Mouse (Mus musculus) thymus, adult 2 months (tissue): Measurements from ENCODE around the gene Rsph14. TPM values are rescaled to one million over a fixed set of nuclear protein-coding genes. Genes with fewer than 3 reads are reported as not detected.
A peak's percentile ranks its signal among the peaks of the same experiment; 100 is the strongest.

Experiments used
- DNase-seq: peaks from one replicate; pipeline ENCODE4 v3.0.0; 2021
- H3K27ac ChIP-seq: fragments of 200-500 bp; 2 replicates; pipeline ENCODE4 v1.5.1; 2012; ENCODE audit warnings: low read length, control low read depth; ENCODE audit not compliant: control insufficient read depth, insufficient read depth
- H3K27me3 ChIP-seq: fragments of 200-500 bp; 2 replicates; pipeline ENCODE4 v1.6.1; 2012; ENCODE audit warnings: mild to moderate bottlenecking, low read length, moderate library complexity, mixed read lengths; ENCODE audit not compliant: control insufficient read depth, insufficient read depth
- H3K36me3 ChIP-seq: fragments of 200-500 bp; 2 replicates; pipeline ENCODE4 v1.6.1; 2012; ENCODE audit warnings: mild to moderate bottlenecking, low read length, moderate library complexity; ENCODE audit not compliant: control insufficient read depth, insufficient read depth
- H3K4me1 ChIP-seq: fragments of 200-500 bp; replicated peaks from 2 replicates; pipeline ENCODE4 v1.6.1; 2012; ENCODE audit warnings: low read length; ENCODE audit not compliant: control insufficient read depth, insufficient read depth
- H3K4me3 ChIP-seq: fragments of 200-500 bp; 2 replicates; pipeline ENCODE4 v1.5.1; 2012; ENCODE audit warnings: mild to moderate bottlenecking, low read length, control low read depth, moderate library complexity; ENCODE audit not compliant: control insufficient read depth, insufficient read depth
- CTCF ChIP-seq: fragments of 200-500 bp; IDR thresholded peaks from 2 replicates; pipeline ENCODE4 v1.5.1; 2012; ENCODE audit warnings: mild to moderate bottlenecking, control low read depth, low read length, moderate library complexity, borderline replicate concordance; ENCODE audit not compliant: control insufficient read depth, poor library complexity, insufficient read depth; ENCODE audit errors: extremely low read depth
- POLR2A ChIP-seq: fragments of 200-500 bp; IDR thresholded peaks from 2 replicates; pipeline ENCODE4 v1.6.1; 2012; ENCODE audit warnings: mild to moderate bottlenecking, low read length, control low read depth, moderate library complexity; ENCODE audit not compliant: control insufficient read depth, poor library complexity, insufficient read depth; ENCODE audit errors: extremely low read depth
- WGBS: fragments of 180-500 bp; shearing (Covaris S2); methylation state at CpG from one replicate; pipeline ENCODE4 v1.1.7; 2018; 5-methylcytosine and 5-hydroxymethylcytosine counted together
- polyA plus RNA-seq: library from polyadenylated mRNA; depleted of rRNA; stranded (reverse); fragments of >200 nt; gene quantifications from 2 replicates; pipeline ENCODE4 v1.2.3, GENCODE M21; 2012; rRNA removed

The Rsph14 gene
- polyA plus RNA-seq, 1 experiment: not detected

DNA sequence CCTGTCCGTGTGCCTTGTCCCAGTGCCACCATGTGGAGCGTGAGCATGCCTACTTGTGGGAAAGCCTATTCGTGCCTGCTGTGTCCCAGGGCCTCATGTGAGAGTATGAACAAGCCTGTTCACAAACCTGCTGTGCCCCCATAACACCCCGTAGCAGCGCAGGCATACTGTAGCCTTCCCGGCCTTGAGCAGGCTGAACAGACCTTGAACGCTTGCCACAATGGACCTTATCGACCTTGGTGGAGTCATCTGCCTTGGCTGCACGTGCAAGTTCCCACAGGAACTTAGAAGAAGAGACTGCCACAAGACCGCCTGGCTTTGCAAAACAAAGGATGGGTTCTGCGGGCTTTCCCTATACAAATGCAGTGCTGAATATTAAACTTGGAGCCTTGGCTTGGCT lies 110.8 kb downstream of the Rsph14 start:
- Histone ChIP-seq H3K27me3 (no peaks in the 10 kb centered on the region), H3K4me3 (no peak overlapping the region), H3K4me1 (0 out of 2 replicates have a peak, but pooled peaks cover 4% of the 10 kb centered on the region), H3K27ac (no peak overlapping the region), H3K36me3 (no peaks in the 10 kb centered on the region)
- TF ChIP-seq POLR2A: no peak
- 94% methylated on average over 11 of the region's 11 CpGs for WGBS
- DNase-seq: no peak

- H3K4me1 ChIP-seq: 0 out of 2 replicates have a peak, but pooled peaks cover 4% of the 10 kb centered on the region
- TF ChIP-seq CTCF (peak; percentile 84; the same call in 1 of the 2 replicates), POLR2A (no peak)
- DNase-seq: peak; percentile 70
- no peaks in the 10 kb centered on the region for H3K36me3 ChIP-seq
- no peak overlapping the region for H3K4me3 ChIP-seq
- WGBS: 32% methylated on average over 17 of the region's 17 CpGs
- H3K27me3 ChIP-seq: no peaks in the 10 kb centered on the region
- H3K27ac ChIP-seq: no peak overlapping the region
Observed at GRCm38 (mm10) chr10:74920853-74921567, 111.4 kb downstream of the Rsph14 start.

DNA sequence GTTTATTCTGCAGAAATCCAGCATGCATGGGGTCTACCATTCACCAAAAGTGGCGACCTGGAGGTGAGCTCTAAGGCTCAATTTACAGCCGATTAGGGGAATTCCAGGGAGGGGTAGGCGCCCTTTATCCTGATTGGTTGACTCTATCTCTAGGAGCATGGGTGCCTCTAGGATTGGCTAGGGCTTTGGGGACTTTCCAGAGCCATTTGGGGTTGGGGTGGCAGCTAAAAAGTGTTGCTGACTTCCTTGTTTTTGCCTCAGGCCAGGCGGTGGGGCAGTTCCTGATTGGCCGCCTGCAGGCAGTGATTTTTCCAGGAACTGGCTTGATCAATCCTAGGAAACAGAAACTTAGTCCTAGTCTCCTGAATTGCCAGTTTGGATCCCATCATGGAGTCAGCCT lies 113.1 kb downstream of the Rsph14 start:
- 75% methylated on average over 5 of the region's 5 CpGs for WGBS
- no peak for DNase-seq
- Histone ChIP-seq H3K27ac (no peak overlapping the region), H3K27me3 (no peaks in the 10 kb centered on the region), H3K4me1 (0 out of 2 replicates have a peak, but pooled peaks cover 4% of the 10 kb centered on the region), H3K4me3 (no peak overlapping the region), H3K36me3 (no peaks in the 10 kb centered on the region)
- TF ChIP-seq POLR2A (no peak), CTCF (no peak)

GRCm38 (mm10) chr10:74908431-74908830 lies 124.0 kb downstream of the Rsph14 start:
- no peak overlapping the region for H3K4me3 ChIP-seq

More at GRCm38 (mm10) chr10:74908431-74908830, 124.0 kb downstream of the Rsph14 start:
- no peak for TF ChIP-seq CTCF
- no peak for TF ChIP-seq POLR2A
- H3K36me3 ChIP-seq: no peaks in the 10 kb centered on the region
- H3K4me1 ChIP-seq: no peaks in the 10 kb centered on the region
- no peak overlapping the region for H3K27ac ChIP-seq
- H3K27me3 ChIP-seq: no peaks in the 10 kb centered on the region
- no peak for DNase-seq
- WGBS: 89% methylated on average over 2 of the region's 2 CpGs

Other genes with a start within 250 kb of the Rsph14 start
- 0.42 and 0.58 TPM in 2 replicates for gene Gnaz, start 65.4 kb downstream of the Rsph14 start, polyA plus RNA-seq
- gene Rab36, start 4.5 kb upstream of the Rsph14 start, polyA plus RNA-seq: 1.4 and 1.6 TPM in 2 replicates
- 20.8 and 22.7 TPM in 2 replicates for gene Bcr, start 28.0 kb upstream of the Rsph14 start, polyA plus RNA-seq
- gene Specc1l, start 179.5 kb upstream of the Rsph14 start, polyA plus RNA-seq: 25.9 and 31.6 TPM in 2 replicates